Mouse (Mus musculus) lung, adult 2 months (tissue): Measurements from ENCODE around the gene Jazf1. TPM values are rescaled to one million over a fixed set of nuclear protein-coding genes. Genes with fewer than 3 reads are reported as not detected.

Experiments used
- DNase-seq: peaks from one replicate; pipeline ENCODE4 v3.0.0; 2022
- H3K4me1 ChIP-seq: fragments of 200-500 bp; 2 replicates; pipeline ENCODE4 v1.6.1; 2011; ENCODE audit warnings: low read length; ENCODE audit not compliant: control insufficient read depth, insufficient read depth
- H3K4me3 ChIP-seq: fragments of 200-500 bp; replicated peaks from 2 replicates; pipeline ENCODE3; 2011; ENCODE audit warnings: low read depth, mild to moderate bottlenecking, control low read depth, low read length; ENCODE audit errors: extremely low read depth
- CTCF ChIP-seq: fragments of 200-500 bp; IDR thresholded peaks from 2 replicates; pipeline ENCODE4 v1.5.1; 2011; ENCODE audit warnings: mild to moderate bottlenecking, low read length, control low read depth; ENCODE audit not compliant: insufficient read depth
- POLR2A ChIP-seq: fragments of 200-500 bp; IDR thresholded peaks from 2 replicates; pipeline ENCODE4 v1.6.1; 2011; ENCODE audit warnings: low read depth, mild to moderate bottlenecking, control low read depth, low read length, borderline replicate concordance; ENCODE audit errors: extremely low read depth
- WGBS: fragments of 180-500 bp; shearing (Covaris S2); methylation state at CpG from one replicate; pipeline ENCODE4 v1.1.7; 2018; 5-methylcytosine and 5-hydroxymethylcytosine counted together
- polyA plus RNA-seq: library from polyadenylated mRNA; depleted of rRNA; stranded (reverse); fragments of >200 nt; gene quantifications from 2 replicates; pipeline ENCODE4 v1.2.3, GENCODE M21; 2012; rRNA removed

Gene Jazf1
- polyA plus RNA-seq, 1 experiment: 1.3 TPM

- 18% methylated on average over 1 of the region's 1 CpGs for WGBS
- no peak overlapping the region for H3K4me3 ChIP-seq
- DNase-seq: no peak
- no peak for TF ChIP-seq POLR2A
- TF ChIP-seq CTCF: no peak
- no peaks in the 10 kb centered on the region; the same call in 1 of the 2 replicates for H3K4me1 ChIP-seq
These were observed 297.6 kb downstream of the Jazf1 start for GRCm38 (mm10) chr6:52770789-52771188.

- Histone ChIP-seq H3K4me3 (no peak overlapping the region), H3K4me1 (no peaks in the 10 kb centered on the region; the same call in 1 of the 2 replicates)
- DNase-seq: no peak
- 69% methylated on average over 7 of the region's 7 CpGs for WGBS
- no peak for TF ChIP-seq CTCF
- no peak for TF ChIP-seq POLR2A
These were observed 303.2 kb downstream of the Jazf1 start for GRCm38 (mm10) chr6:52765206-52765605.

- WGBS: 92% methylated on average over 5 of the region's 5 CpGs
- Histone ChIP-seq H3K4me1 (no peaks in the 10 kb centered on the region), H3K4me3 (no peak overlapping the region)
- DNase-seq: no peak
- TF ChIP-seq POLR2A (no peak), CTCF (no peak)
These were observed 315.6 kb downstream of the Jazf1 start for GRCm38 (mm10) chr6:52752832-52753231.

GRCm38 (mm10) chr6:52734630-52735029 lies 333.8 kb downstream of the Jazf1 start:
- TF ChIP-seq CTCF: no peak
- TF ChIP-seq POLR2A: no peak
- DNase-seq: no peak
- WGBS: 88% methylated on average over 2 of the region's 2 CpGs

GRCm38 (mm10) chr6:52730338-52730737 lies 338.1 kb downstream of the Jazf1 start:
- Histone ChIP-seq H3K4me1 (peaks cover 6% of the 10 kb centered on the region), H3K4me3 (no peak overlapping the region)
- DNase-seq: no peak
- WGBS: 49% methylated on average over 4 of the region's 4 CpGs
- TF ChIP-seq CTCF: no peak
- no peak for TF ChIP-seq POLR2A

More at GRCm38 (mm10) chr6:52734630-52735029, 333.8 kb downstream of the Jazf1 start:
- Histone ChIP-seq H3K4me3 (no peak overlapping the region), H3K4me1 (peaks cover 6% of the 10 kb centered on the region)

GRCm38 (mm10) chr6:52724805-52725439 lies 343.5 kb downstream of the Jazf1 start:
- Histone ChIP-seq H3K4me3 (no peak overlapping the region), H3K4me1 (peaks cover 6% of the 10 kb centered on the region; the same call in 1 of the 2 replicates)
- 35% methylated on average over 8 of the region's 8 CpGs for WGBS
- peak; percentile 58 for DNase-seq
- TF ChIP-seq CTCF (peak; percentile 26; the same call in 1 of the 2 replicates), POLR2A (no peak)

Other genes starting within 250 kb of the Jazf1 start
- gene Creb5, start 218.6 kb upstream of the Jazf1 start, polyA plus RNA-seq: 3.5 and 4.0 TPM in 2 replicates